Mouse (Mus musculus) effector memory CD4-positive, alpha-beta T cell, adult 5 months (primary cell): ENCODE results near the gene Cul1. TPM values are rescaled to one million over a fixed set of nuclear protein-coding genes. Genes with fewer than 3 reads are reported as not detected.

Experiments
- polyA plus RNA-seq: library from polyadenylated mRNA; unstranded; fragments of 100-300 nt; shearing (Covaris generic); gene quantifications from one replicate; pipeline ENCODE4 v1.2.1, GENCODE M21; 2017

Cul1 gene
- 113 TPM for polyA plus RNA-seq

GRCm38 (mm10) chr6:47453098-47453497 lies at the start of gene Cul1:
Gene Cul1 (plus strand): TSS chr6:47453398.

Other genes starting within 250 kb of the Cul1 start
- gene Ezh2, start 141.9 kb downstream of the Cul1 start, polyA plus RNA-seq, result 42.5 TPM